Mouse (Mus musculus): ENCODE measurements at regions not wholly inside any gene's neighbourhood (a gene's known extent, or its start where the extent isn't known, plus 50 kb on each side); places are given as distances from the start of the nearest gene placed in this dataset.

- Histone ChIP-seq H3K9me3 (no peaks in the 10 kb centered on the region), H3K4me2 (no peak overlapping the region), H3K36me3 (no peaks in the 10 kb centered on the region), H3K4me3 (no peak overlapping the region), H3K9ac (no peak overlapping the region), H3K27me3 (no peaks in the 10 kb centered on the region), H3K4me1 (no peaks in the 10 kb centered on the region), H3K27ac (no peak overlapping the region)
- ATAC-seq (ENCODE audit: insufficient number of reproducible peaks, low FRiP score, low TSS enrichment, low read depth), result no peak
Observed at GRCm38 (mm10) chr12:10140131-10140530, 229.6 kb upstream of the Nt5c1b start.

GRCm38 (mm10) chr12:10160837-10161236 is 208.9 kb upstream of the Nt5c1b start:
- Histone ChIP-seq H3K4me2 (no peak overlapping the region), H3K27ac (no peak overlapping the region), H3K9ac (no peak overlapping the region), H3K9me3 (no peaks in the 10 kb centered on the region), H3K4me3 (no peak overlapping the region), H3K4me1 (no peaks in the 10 kb centered on the region), H3K36me3 (no peaks in the 10 kb centered on the region), H3K27me3 (no peaks in the 10 kb centered on the region)
- WGBS, result 56% methylated on average over 1 of the region's 1 CpGs
- ATAC-seq (ENCODE audit: insufficient number of reproducible peaks, low FRiP score, low TSS enrichment, low read depth), result no peak

- H3K9ac ChIP-seq, result no peak overlapping the region
- H3K4me3 ChIP-seq, result no peak overlapping the region
- no peak for ATAC-seq (ENCODE audit: insufficient number of reproducible peaks, low FRiP score, low TSS enrichment, low read depth)
- no peaks in the 10 kb centered on the region for H3K27me3 ChIP-seq
- H3K4me2 ChIP-seq, result no peak overlapping the region
- H3K4me1 ChIP-seq, result no peaks in the 10 kb centered on the region
- H3K27ac ChIP-seq, result no peak overlapping the region
- H3K36me3 ChIP-seq, result no peaks in the 10 kb centered on the region
- no peaks in the 10 kb centered on the region for H3K9me3 ChIP-seq
Observed at GRCm38 (mm10) chr12:10168042-10168441, 201.7 kb upstream of the Nt5c1b start.

- H3K27ac ChIP-seq, result no peak overlapping the region
- H3K27me3 ChIP-seq, result no peaks in the 10 kb centered on the region
- no peaks in the 10 kb centered on the region for H3K4me1 ChIP-seq
- no peak overlapping the region for H3K9ac ChIP-seq
- H3K4me3 ChIP-seq, result no peak overlapping the region
- ATAC-seq (ENCODE audit: insufficient number of reproducible peaks, low FRiP score, low TSS enrichment, low read depth), result no peak
- H3K36me3 ChIP-seq, result no peaks in the 10 kb centered on the region
- no peaks in the 10 kb centered on the region for H3K9me3 ChIP-seq
- no peak overlapping the region for H3K4me2 ChIP-seq
Observed at GRCm38 (mm10) chr12:10168581-10168980, 201.2 kb upstream of the Nt5c1b start.

GRCm38 (mm10) chr12:10178718-10179117 is 191.1 kb upstream of the Nt5c1b start:
- Histone ChIP-seq H3K36me3 (no peaks in the 10 kb centered on the region), H3K9me3 (no peaks in the 10 kb centered on the region), H3K9ac (no peak overlapping the region), H3K4me1 (no peaks in the 10 kb centered on the region), H3K27me3 (no peaks in the 10 kb centered on the region), H3K4me2 (no peak overlapping the region), H3K4me3 (no peak overlapping the region), H3K27ac (no peak overlapping the region)
- 82% methylated on average over 4 of the region's 4 CpGs for WGBS
- ATAC-seq (ENCODE audit: insufficient number of reproducible peaks, low FRiP score, low TSS enrichment, low read depth), result no peak

- Histone ChIP-seq H3K27me3 (no peaks in the 10 kb centered on the region), H3K27ac (no peak overlapping the region), H3K4me2 (no peak overlapping the region), H3K9me3 (no peaks in the 10 kb centered on the region), H3K9ac (no peak overlapping the region), H3K36me3 (no peaks in the 10 kb centered on the region), H3K4me3 (no peak overlapping the region), H3K4me1 (no peaks in the 10 kb centered on the region)
- 44% methylated on average over 1 of the region's 1 CpGs for WGBS
- ATAC-seq (ENCODE audit: insufficient number of reproducible peaks, low FRiP score, low TSS enrichment, low read depth), result no peak
Observed at GRCm38 (mm10) chr12:10179147-10179814, 190.5 kb upstream of the Nt5c1b start.

GRCm38 (mm10) chr12:10179815-10180468 is 189.8 kb upstream of the Nt5c1b start:
- 55% methylated on average over 3 of the region's 3 CpGs for WGBS
- H3K36me3 ChIP-seq, result no peaks in the 10 kb centered on the region
- no peak for ATAC-seq (ENCODE audit: insufficient number of reproducible peaks, low FRiP score, low TSS enrichment, low read depth)
- H3K9ac ChIP-seq, result no peak overlapping the region
- no peak overlapping the region for H3K4me3 ChIP-seq
- H3K9me3 ChIP-seq, result no peaks in the 10 kb centered on the region
- H3K27ac ChIP-seq, result no peak overlapping the region
- no peaks in the 10 kb centered on the region for H3K27me3 ChIP-seq
- no peak overlapping the region for H3K4me2 ChIP-seq
- no peaks in the 10 kb centered on the region for H3K4me1 ChIP-seq

GRCm38 (mm10) chr12:10182589-10182988 is 187.2 kb upstream of the Nt5c1b start:
- H3K27me3 ChIP-seq, result no peaks in the 10 kb centered on the region
- H3K36me3 ChIP-seq, result no peaks in the 10 kb centered on the region
- no peak overlapping the region for H3K27ac ChIP-seq
- H3K4me1 ChIP-seq, result no peaks in the 10 kb centered on the region
- no peak overlapping the region for H3K4me3 ChIP-seq
- no peak for ATAC-seq (ENCODE audit: insufficient number of reproducible peaks, low FRiP score, low TSS enrichment, low read depth)
- no peaks in the 10 kb centered on the region for H3K9me3 ChIP-seq
- H3K4me2 ChIP-seq, result no peak overlapping the region
- no peak overlapping the region for H3K9ac ChIP-seq

- no peaks in the 10 kb centered on the region for H3K9me3 ChIP-seq
- no peak for ATAC-seq (ENCODE audit: insufficient number of reproducible peaks, low FRiP score, low TSS enrichment, low read depth)
- no peaks in the 10 kb centered on the region for H3K27me3 ChIP-seq
- H3K4me2 ChIP-seq, result no peak overlapping the region
- no peaks in the 10 kb centered on the region for H3K36me3 ChIP-seq
- no peak overlapping the region for H3K4me3 ChIP-seq
- H3K9ac ChIP-seq, result no peak overlapping the region
- H3K27ac ChIP-seq, result no peak overlapping the region
- no peaks in the 10 kb centered on the region for H3K4me1 ChIP-seq
Observed at GRCm38 (mm10) chr12:10186576-10186975, 183.2 kb upstream of the Nt5c1b start.

GRCm38 (mm10) chr12:10189746-10190145 is 180.0 kb upstream of the Nt5c1b start:
- no peak overlapping the region for H3K4me2 ChIP-seq

GRCm38 (mm10) chr12:10197906-10198460 is 171.8 kb upstream of the Nt5c1b start:
- H3K4me3 ChIP-seq, result no peak overlapping the region
- 18% methylated on average over 3 of the region's 3 CpGs for WGBS
- no peak for ATAC-seq (ENCODE audit: insufficient number of reproducible peaks, low FRiP score, low TSS enrichment, low read depth)

More at GRCm38 (mm10) chr12:10189746-10190145, 180.0 kb upstream of the Nt5c1b start:
- H3K9me3 ChIP-seq, result no peaks in the 10 kb centered on the region
- ATAC-seq (ENCODE audit: insufficient number of reproducible peaks, low FRiP score, low TSS enrichment, low read depth), result no peak
- H3K4me1 ChIP-seq, result no peaks in the 10 kb centered on the region
- no peak overlapping the region for H3K9ac ChIP-seq
- WGBS, result 79% methylated on average over 2 of the region's 2 CpGs
- H3K36me3 ChIP-seq, result no peaks in the 10 kb centered on the region
- H3K27me3 ChIP-seq, result no peaks in the 10 kb centered on the region
- H3K4me3 ChIP-seq, result no peak overlapping the region
- no peak overlapping the region for H3K27ac ChIP-seq

GRCm38 (mm10) chr12:10209841-10210240 is 159.9 kb upstream of the Nt5c1b start:
- H3K9ac ChIP-seq, result no peak overlapping the region
- H3K27ac ChIP-seq, result no peak overlapping the region
- H3K36me3 ChIP-seq, result no peaks in the 10 kb centered on the region
- H3K4me1 ChIP-seq, result no peaks in the 10 kb centered on the region
- H3K4me2 ChIP-seq, result no peak overlapping the region
- H3K4me3 ChIP-seq, result no peak overlapping the region
- H3K9me3 ChIP-seq, result no peaks in the 10 kb centered on the region
- H3K27me3 ChIP-seq, result no peaks in the 10 kb centered on the region
- 31% methylated on average over 1 of the region's 1 CpGs for WGBS
- no peak for ATAC-seq (ENCODE audit: insufficient number of reproducible peaks, low FRiP score, low TSS enrichment, low read depth)

More at GRCm38 (mm10) chr12:10197906-10198460, 171.8 kb upstream of the Nt5c1b start:
- Histone ChIP-seq H3K27me3 (no peaks in the 10 kb centered on the region), H3K27ac (no peak overlapping the region), H3K9ac (no peak overlapping the region), H3K36me3 (no peaks in the 10 kb centered on the region), H3K4me2 (no peak overlapping the region), H3K4me1 (no peaks in the 10 kb centered on the region), H3K9me3 (no peaks in the 10 kb centered on the region)
